Mouse (Mus musculus) bone marrow macrophage, adult 2 months (primary cell): ENCODE results near the gene Slc6a12.

Experiments used
- CTCF ChIP-seq: IDR thresholded peaks from 2 replicates; pipeline ENCODE4 v1.5.1; 2012; ENCODE audit warnings: low read depth, mild to moderate bottlenecking, low read length, moderate library complexity
- POLR2A ChIP-seq: IDR thresholded peaks from 2 replicates; pipeline ENCODE4 v1.6.1; 2012; ENCODE audit warnings: mild to moderate bottlenecking, low read depth, low read length, borderline replicate concordance

GRCm38 (mm10) chr6:121356041-121356440, 13.2 kb downstream of the Slc6a12 start:
- TF ChIP-seq CTCF, result no peak
- no peak for TF ChIP-seq POLR2A
